Mouse (Mus musculus) midbrain, embryonic 15.5 days (tissue): Measurements from ENCODE around the gene Aadat. TPM values are rescaled to one million over a fixed set of nuclear protein-coding genes. Genes with fewer than 3 reads are reported as not detected.
"Not testable (repeated sequence)": the region's sequence is repeated elsewhere in the genome, so short reads cannot be mapped to it uniquely, and the experiment has no call there.

ENCODE experiments used
- ATAC-seq: fragments of 200-750 bp; cut with Nextera tagmentation; replicated peaks from 2 replicates; pipeline ENCODE4 v1.8.0; 2017; ENCODE audit warnings: moderate TSS enrichment
- H3K27ac ChIP-seq: fragments of 300-500 bp; sonication (generic); 2 replicates; pipeline ENCODE4 v1.5.1; 2015; ENCODE audit warnings: mild to moderate bottlenecking, inconsistent platforms
- H3K27me3 ChIP-seq: fragments of 300-500 bp; sonication (generic); replicated peaks from 2 replicates; pipeline ENCODE4 v1.6.1; 2015; ENCODE audit warnings: inconsistent platforms
- H3K36me3 ChIP-seq: fragments of 300-500 bp; sonication (generic); replicated peaks from 2 replicates; pipeline ENCODE4 v1.6.1; 2015; ENCODE audit warnings: inconsistent platforms
- H3K4me1 ChIP-seq: fragments of 300-500 bp; sonication (generic); 2 replicates; pipeline ENCODE4 v1.6.1; 2015; ENCODE audit warnings: inconsistent platforms
- H3K4me2 ChIP-seq: fragments of 300-500 bp; sonication (generic); 2 replicates; pipeline ENCODE4 v1.6.1; 2015; ENCODE audit warnings: inconsistent platforms, mild to moderate bottlenecking, moderate library complexity
- H3K4me3 ChIP-seq: fragments of 300-500 bp; sonication (generic); 2 replicates; pipeline ENCODE4 v1.5.1; 2015; ENCODE audit warnings: mild to moderate bottlenecking, inconsistent platforms
- H3K9ac ChIP-seq: fragments of 300-500 bp; sonication (generic); 2 replicates; pipeline ENCODE4 v1.6.1; 2015; ENCODE audit warnings: mild to moderate bottlenecking, inconsistent platforms
- H3K9me3 ChIP-seq: fragments of 300-500 bp; sonication (generic); 2 replicates; pipeline ENCODE4 v1.6.1; 2016; ENCODE audit warnings: inconsistent platforms
- WGBS: fragments of 180-500 bp; shearing (Covaris S2); methylation state at CpG from one replicate; pipeline ENCODE4 v1.1.7; 2015; ENCODE audit warnings: mixed read lengths; 5-methylcytosine and 5-hydroxymethylcytosine counted together
- polyA plus RNA-seq: library from polyadenylated mRNA; unstranded; fragments of >200 nt; fragmentation: Nextera tagmentation; extraction: Ambion mirVana; gene quantifications from 2 replicates; pipeline ENCODE4 v1.2.1, GENCODE M21; 2015

Gene Aadat
- polyA plus RNA-seq: 1.9 TPM in 2 replicates

- H3K4me2 ChIP-seq: peak within 1 kb of the TSS; percentile 92
- H3K9me3 ChIP-seq: no peaks in the 10 kb centered on the region
- no peaks in the 10 kb centered on the region for H3K36me3 ChIP-seq
- peak within 1 kb of the TSS; percentile 76 for H3K27ac ChIP-seq
- WGBS: 0% methylated on average over 25 of the region's 25 CpGs
- H3K4me3 ChIP-seq: peak within 1 kb of the TSS; percentile 67
- H3K4me1 ChIP-seq: peaks cover 4% of the 10 kb centered on the region; the same call in 1 of the 2 replicates
- peak within 1 kb of the TSS; percentile 84 for H3K9ac ChIP-seq
- ATAC-seq: peak; percentile 99
- no peaks in the 10 kb centered on the region for H3K27me3 ChIP-seq
Measured at GRCm38 (mm10) chr8:60505653-60506521, at the start of gene Aadat. Aadat (plus strand) TSS chr8:60505932.

GRCm38 (mm10) chr8:60466686-60467335, 38.9 kb upstream of the Aadat start:
- Histone ChIP-seq H3K9ac (no peak overlapping the region), H3K4me1 (no peaks in the 10 kb centered on the region), H3K4me2 (peak overlapping the region; percentile 18; the same call in 1 of the 2 replicates), H3K36me3 (no peaks in the 10 kb centered on the region), H3K27me3 (no peaks in the 10 kb centered on the region), H3K4me3 (no peak overlapping the region), H3K9me3 (no peaks in the 10 kb centered on the region), H3K27ac (no peak overlapping the region)
- ATAC-seq: peak; percentile 94
- WGBS: 29% methylated on average over 15 of the region's 15 CpGs

DNA sequence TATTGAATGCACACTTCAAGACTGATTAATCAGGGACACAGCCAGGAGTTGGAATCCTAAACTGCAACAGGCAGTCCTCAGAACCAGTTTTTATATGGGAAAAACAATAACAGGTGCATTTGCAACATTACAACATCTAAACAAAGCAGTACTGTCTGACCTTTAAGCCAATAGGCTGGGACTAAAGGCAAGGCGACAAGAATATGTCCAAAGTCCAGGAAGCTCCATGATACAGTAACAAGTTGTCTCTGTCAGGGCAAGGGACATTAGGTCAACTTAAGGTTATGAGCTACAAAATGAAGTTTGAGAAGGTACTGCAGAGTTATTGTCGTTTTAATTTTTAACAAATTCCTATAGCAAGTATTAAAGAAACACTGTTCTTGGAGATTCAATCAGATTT, 15.6 kb upstream of the Aadat start:
- Histone ChIP-seq H3K9ac (no peak overlapping the region), H3K9me3 (no peaks in the 10 kb centered on the region), H3K4me1 (no peaks in the 10 kb centered on the region), H3K27me3 (no peaks in the 10 kb centered on the region), H3K4me3 (no peak overlapping the region), H3K4me2 (no peak overlapping the region), H3K36me3 (no peaks in the 10 kb centered on the region), H3K27ac (no peak overlapping the region)
- 87% methylated on average over 2 of the region's 2 CpGs for WGBS
- ATAC-seq: no peak

DNA sequence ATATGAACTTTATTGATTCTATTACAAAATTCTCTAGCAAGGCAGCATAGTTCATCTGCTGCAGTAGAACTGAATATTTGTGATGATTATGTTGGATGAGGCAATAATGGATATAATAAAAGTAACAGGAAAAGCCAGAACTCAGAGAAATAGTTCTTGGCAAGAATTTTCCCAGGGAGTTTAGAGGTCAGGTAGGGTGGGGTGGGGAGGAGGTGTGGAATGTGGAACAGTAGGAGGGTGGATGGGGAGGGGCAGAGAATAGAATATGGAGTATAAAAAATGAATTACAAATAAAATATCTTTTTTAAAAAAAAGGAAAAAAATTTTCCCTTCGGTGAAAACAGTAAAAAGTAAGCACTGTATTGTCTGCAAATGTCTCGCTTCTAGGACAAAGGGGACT, 13.9 kb upstream of the Aadat start:
- H3K4me3 ChIP-seq: no peak overlapping the region
- 82% methylated on average over 2 of the region's 2 CpGs for WGBS
- no peaks in the 10 kb centered on the region for H3K36me3 ChIP-seq
- no peaks in the 10 kb centered on the region for H3K4me1 ChIP-seq
- no peaks in the 10 kb centered on the region for H3K9me3 ChIP-seq
- H3K4me2 ChIP-seq: no peak overlapping the region
- no peaks in the 10 kb centered on the region for H3K27me3 ChIP-seq
- no peak overlapping the region for H3K9ac ChIP-seq
- no peak overlapping the region for H3K27ac ChIP-seq
- no peak for ATAC-seq

DNA sequence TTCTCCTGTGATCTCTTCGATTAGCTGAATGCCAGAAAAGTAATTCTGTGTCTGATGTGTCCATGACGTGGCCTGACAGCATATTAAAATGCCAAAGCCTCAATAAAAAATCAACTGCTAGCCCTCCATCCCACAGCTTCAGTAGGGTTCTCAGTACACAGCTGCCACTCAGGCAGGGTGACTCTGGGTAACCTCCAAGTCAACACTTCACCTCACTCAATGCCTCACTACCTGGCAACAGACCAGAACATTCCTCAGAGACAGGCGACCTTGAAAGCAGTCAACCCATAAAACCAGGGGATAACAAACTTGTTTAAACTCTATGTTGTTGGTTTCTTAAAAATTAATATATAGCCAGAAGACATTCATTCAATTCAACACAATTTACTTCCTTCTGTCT, 13.3 kb upstream of the Aadat start:
- 78% methylated on average over 3 of the region's 3 CpGs for WGBS
- H3K9ac ChIP-seq: no peak overlapping the region
- H3K9me3 ChIP-seq: no peaks in the 10 kb centered on the region
- H3K4me3 ChIP-seq: no peak overlapping the region
- H3K27ac ChIP-seq: no peak overlapping the region
- no peaks in the 10 kb centered on the region for H3K27me3 ChIP-seq
- H3K36me3 ChIP-seq: no peaks in the 10 kb centered on the region
- H3K4me1 ChIP-seq: no peaks in the 10 kb centered on the region
- H3K4me2 ChIP-seq: no peak overlapping the region
- ATAC-seq: no peak

- Histone ChIP-seq H3K27ac (no peak overlapping the region), H3K9me3 (no peaks in the 10 kb centered on the region), H3K4me1 (no peaks in the 10 kb centered on the region), H3K27me3 (no peaks in the 10 kb centered on the region), H3K4me3 (no peak overlapping the region), H3K4me2 (no peak overlapping the region), H3K9ac (no peak overlapping the region), H3K36me3 (no peaks in the 10 kb centered on the region)
- WGBS: 87% methylated on average over 11 of the region's 11 CpGs
- no peak for ATAC-seq
Measured at GRCm38 (mm10) chr8:60494606-60495005, 11.1 kb upstream of the Aadat start.

DNA sequence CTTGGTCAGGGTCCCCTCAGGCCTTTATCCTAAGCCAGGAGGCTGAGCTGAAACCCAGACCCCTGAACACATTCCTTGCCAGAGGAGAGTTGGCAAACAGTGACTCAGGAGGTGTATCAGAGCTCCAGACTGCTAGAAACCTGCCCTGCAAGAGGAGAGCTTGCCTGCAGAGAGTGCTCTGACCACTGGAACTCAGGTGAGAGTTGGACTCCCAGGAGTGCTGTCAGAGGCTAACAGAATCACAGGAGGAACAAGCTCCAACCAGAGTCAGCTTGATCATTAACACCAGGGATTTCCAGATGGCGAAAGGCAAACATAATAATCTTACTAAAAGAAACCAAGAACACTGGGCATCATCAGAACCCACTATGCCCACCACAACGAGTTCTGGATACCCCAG, 10.7 kb upstream of the Aadat start:
- not testable (repeated sequence) for H3K9me3 ChIP-seq, H3K4me1 ChIP-seq, H3K27ac ChIP-seq, H3K36me3 ChIP-seq, H3K27me3 ChIP-seq, H3K4me3 ChIP-seq, ATAC-seq, H3K9ac ChIP-seq, H3K4me2 ChIP-seq
- WGBS: 74% methylated on average over 2 of the region's 2 CpGs

DNA sequence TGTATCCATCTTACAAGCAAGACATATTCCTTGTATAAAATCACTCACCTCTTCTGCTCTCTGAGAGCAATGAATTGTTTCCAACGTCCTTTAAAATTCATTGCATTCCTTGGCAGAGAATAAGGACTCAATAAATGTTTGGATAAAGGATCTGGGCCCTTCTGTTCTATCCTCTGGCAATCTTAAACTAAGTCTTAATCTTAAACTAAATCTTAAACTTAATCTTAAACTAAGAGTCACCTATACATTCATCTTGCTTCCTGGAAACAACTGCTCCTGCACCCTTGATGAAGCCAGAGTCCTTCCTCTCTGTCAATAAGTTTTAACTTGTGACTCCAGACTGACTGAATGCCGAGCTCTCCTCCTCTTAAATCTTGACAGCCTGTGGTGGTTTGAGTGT, 2.6 kb upstream of the Aadat start, which contains the start of gene Gm10283:
Gene Gm10283 (minus strand): TSS at position 101 of the 400 bp plus-strand sequence.
- no peak for ATAC-seq
- Histone ChIP-seq H3K4me3 (no peak within 1 kb of the TSS), H3K4me1 (peaks cover 4% of the 10 kb centered on the region; the same call in 1 of the 2 replicates), H3K9ac (no peak within 1 kb of the TSS), H3K36me3 (no peaks in the 10 kb centered on the region), H3K4me2 (no peak within 1 kb of the TSS), H3K27me3 (no peaks in the 10 kb centered on the region), H3K27ac (no peak within 1 kb of the TSS), H3K9me3 (no peaks in the 10 kb centered on the region)
- 47% methylated on average over 2 of the region's 2 CpGs for WGBS

DNA sequence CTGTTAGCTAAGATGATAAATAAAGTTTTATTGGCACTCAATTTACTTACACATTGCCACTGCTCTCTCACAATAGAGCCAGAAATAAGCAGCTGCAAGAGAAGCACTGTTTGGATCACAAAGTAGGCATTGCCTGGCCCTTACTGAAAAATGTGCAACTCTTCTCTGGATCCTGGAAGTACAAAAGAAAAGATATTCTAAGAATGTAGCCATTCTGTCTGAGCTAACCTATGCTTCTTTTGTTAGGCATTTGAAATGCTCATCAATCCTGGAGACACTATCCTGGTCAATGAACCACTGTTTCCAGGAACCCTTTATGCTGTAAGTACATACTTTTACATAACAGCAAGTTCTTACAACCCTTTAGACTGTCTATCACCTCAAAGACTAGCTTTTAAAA, 12.6 kb downstream of the Aadat start:
- H3K27me3 ChIP-seq: no peaks in the 10 kb centered on the region
- H3K9me3 ChIP-seq: no peaks in the 10 kb centered on the region
- no peak for ATAC-seq
- H3K9ac ChIP-seq: no peak overlapping the region
- H3K4me2 ChIP-seq: no peak overlapping the region
- H3K36me3 ChIP-seq: no peaks in the 10 kb centered on the region
- H3K4me1 ChIP-seq: no peaks in the 10 kb centered on the region
- no peak overlapping the region for H3K4me3 ChIP-seq
- H3K27ac ChIP-seq: no peak overlapping the region

DNA sequence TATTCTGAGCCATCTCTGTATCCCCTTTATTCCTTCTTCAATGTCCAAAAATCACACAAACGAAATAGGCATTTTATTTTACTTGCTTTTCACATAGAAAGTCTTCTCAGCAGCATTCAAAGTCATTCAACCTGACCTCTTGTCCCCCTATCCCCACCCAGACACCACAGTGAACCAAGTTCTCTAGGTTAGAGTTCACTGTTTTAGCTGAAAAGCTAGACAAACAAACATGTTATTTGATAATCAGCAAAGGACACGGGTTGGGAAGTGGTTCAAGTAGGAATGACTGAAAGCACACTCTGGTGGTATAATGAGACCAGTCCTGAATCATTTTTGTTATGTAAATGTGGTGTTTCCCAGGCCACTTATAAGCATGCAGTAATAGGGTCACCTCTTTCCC, 29.2 kb downstream of the Aadat start:
- Histone ChIP-seq H3K9me3 (no peaks in the 10 kb centered on the region), H3K4me2 (no peak overlapping the region), H3K4me1 (no peaks in the 10 kb centered on the region), H3K27ac (no peak overlapping the region), H3K4me3 (no peak overlapping the region), H3K27me3 (no peaks in the 10 kb centered on the region), H3K9ac (no peak overlapping the region), H3K36me3 (no peaks in the 10 kb centered on the region)
- ATAC-seq: no peak
- 35% methylated on average over 2 of the region's 2 CpGs for WGBS

DNA sequence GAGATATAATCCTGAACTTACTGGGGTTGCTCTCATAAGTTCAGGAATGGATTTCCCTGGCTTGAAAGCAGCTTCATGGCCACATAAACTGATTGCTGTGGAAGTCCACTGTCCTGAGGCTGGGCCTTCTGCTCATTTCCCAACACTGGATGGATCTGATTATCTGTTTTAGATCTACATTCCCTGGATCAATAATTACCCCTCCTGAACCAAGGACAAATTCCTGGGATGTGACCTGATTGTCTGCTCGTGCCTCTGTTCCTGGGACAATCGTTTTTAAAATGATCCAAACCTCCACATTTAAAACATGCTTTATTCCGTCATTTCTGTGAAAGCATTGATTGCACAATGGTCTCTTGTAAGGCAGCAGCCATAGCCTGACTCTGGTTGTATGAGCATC, 61.1 kb downstream of the Aadat start:
- Histone ChIP-seq H3K4me2 (no peak overlapping the region), H3K4me1 (no peaks in the 10 kb centered on the region), H3K27me3 (no peaks in the 10 kb centered on the region), H3K27ac (no peak overlapping the region), H3K9ac (no peak overlapping the region), H3K36me3 (no peaks in the 10 kb centered on the region), H3K4me3 (no peak overlapping the region), H3K9me3 (no peaks in the 10 kb centered on the region)
- no peak for ATAC-seq
- 71% methylated on average over 3 of the region's 3 CpGs for WGBS

- H3K4me1 ChIP-seq: no peaks in the 10 kb centered on the region
- WGBS: 54% methylated on average over 1 of the region's 1 CpGs
- ATAC-seq: no peak
- H3K9me3 ChIP-seq: no peaks in the 10 kb centered on the region
- no peak overlapping the region for H3K4me3 ChIP-seq
- no peak overlapping the region for H3K9ac ChIP-seq
- H3K4me2 ChIP-seq: no peak overlapping the region
- H3K27me3 ChIP-seq: no peaks in the 10 kb centered on the region
- no peak overlapping the region for H3K27ac ChIP-seq
- H3K36me3 ChIP-seq: no peaks in the 10 kb centered on the region
Measured at GRCm38 (mm10) chr8:60577231-60577630, 71.5 kb downstream of the Aadat start.

- WGBS: 76% methylated on average over 2 of the region's 2 CpGs
- no peak overlapping the region for H3K9ac ChIP-seq
Measured at GRCm38 (mm10) chr8:60583369-60583768, 77.6 kb downstream of the Aadat start.

More at GRCm38 (mm10) chr8:60583369-60583768, 77.6 kb downstream of the Aadat start:
- H3K27ac ChIP-seq: no peak overlapping the region
- H3K9me3 ChIP-seq: no peaks in the 10 kb centered on the region
- no peaks in the 10 kb centered on the region for H3K27me3 ChIP-seq
- H3K4me3 ChIP-seq: no peak overlapping the region
- no peak for ATAC-seq
- H3K4me2 ChIP-seq: no peak overlapping the region
- no peaks in the 10 kb centered on the region for H3K4me1 ChIP-seq
- no peaks in the 10 kb centered on the region for H3K36me3 ChIP-seq
